Mouse (Mus musculus) telencephalon, adult 2 months (tissue): ENCODE data around the gene Uevld.
"Not testable (repeated sequence)": the region's sequence is repeated elsewhere in the genome, so short reads cannot be mapped to it uniquely, and the experiment has no call there.

ENCODE experiments used
- DNase-seq: peaks from one replicate; pipeline ENCODE4 v3.0.0-alpha.2; 2011; ENCODE audit warnings: low read depth, low spot score

The Uevld gene

DNA sequence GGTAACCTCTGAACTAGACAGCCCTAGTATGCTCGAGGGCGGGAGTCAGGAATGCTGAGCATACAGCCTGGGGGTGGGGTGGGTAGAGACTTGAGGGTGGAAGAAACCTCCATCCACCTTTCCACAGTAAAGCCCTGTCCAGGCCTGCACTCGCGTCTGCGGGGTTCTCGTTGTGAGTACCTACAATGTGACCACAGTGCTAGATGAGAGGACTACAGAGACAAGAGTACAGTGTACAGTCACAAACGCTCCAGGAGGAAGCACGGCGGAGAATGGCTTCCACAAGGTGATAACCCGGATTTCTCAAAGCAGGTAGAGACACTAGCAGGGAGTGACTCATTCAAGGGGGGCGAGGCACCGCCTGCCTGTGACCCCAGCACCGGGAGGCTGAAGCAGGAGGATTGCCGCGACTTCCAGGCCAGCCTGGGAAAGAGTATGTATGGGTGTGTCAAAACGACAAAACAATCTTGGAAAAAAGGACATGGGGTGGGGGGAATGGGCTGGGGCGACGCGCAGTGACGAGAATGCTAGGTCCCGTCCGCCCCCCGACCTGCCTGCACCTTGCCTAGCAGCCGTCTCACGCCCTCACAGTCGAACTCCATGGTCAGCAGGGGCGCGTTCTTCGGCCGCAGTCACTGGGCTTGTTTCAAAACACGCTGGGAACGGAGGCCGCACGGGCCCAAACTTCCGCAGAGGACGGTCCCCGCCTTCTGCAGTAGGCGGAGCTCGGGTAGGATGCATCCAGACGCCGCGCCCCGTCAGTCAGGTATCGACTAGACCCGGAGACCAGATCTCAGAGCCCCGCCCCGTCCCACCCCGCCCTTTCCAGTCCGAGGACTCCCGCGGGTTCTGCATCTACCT lies at the start of gene Uevld:
Gene Uevld, minus strand, starts transcription at position 697 of the 861 bp plus-strand sequence.
- peak; percentile 90 for DNase-seq

- DNase-seq: peak; percentile 62
Measured at GRCm38 (mm10) chr7:47007818-47008167, 49.5 kb upstream of the Uevld start.

- no peak for DNase-seq
Measured at GRCm38 (mm10) chr7:47007109-47007780, 48.9 kb upstream of the Uevld start.

DNA sequence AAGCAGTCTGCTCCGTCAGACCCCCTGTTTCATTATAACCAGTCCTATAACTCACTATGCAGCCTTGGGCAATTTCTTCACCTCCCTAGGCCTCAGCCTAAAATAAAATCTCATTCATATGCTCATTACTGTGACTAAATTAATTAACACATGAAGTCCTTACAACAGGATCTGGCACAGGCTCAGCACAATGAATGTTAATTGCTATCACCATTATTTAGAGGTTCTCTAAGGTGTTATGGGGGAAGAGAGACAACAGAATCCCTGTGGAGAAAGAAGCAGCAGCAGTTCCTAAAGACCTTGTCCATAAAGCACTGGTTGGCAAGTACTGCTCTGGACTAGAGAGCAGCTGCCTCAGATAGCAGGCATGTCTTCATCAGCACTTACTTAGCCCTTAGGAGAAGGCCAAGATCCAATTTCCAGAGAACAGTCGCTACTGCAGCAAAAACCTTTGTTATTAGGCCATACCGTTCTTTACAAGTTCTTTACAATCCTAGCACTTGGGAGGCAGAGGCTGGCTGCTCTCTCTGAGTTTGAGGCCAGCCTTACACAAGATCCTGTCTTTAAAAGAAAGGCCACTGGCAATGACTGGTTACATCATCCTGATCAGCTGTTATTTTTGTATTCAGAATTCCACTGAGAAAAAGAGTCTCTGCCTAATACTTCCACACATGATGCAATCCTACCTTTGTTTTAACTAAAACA lies 45.2 kb upstream of the Uevld start:
- DNase-seq: no peak

DNA sequence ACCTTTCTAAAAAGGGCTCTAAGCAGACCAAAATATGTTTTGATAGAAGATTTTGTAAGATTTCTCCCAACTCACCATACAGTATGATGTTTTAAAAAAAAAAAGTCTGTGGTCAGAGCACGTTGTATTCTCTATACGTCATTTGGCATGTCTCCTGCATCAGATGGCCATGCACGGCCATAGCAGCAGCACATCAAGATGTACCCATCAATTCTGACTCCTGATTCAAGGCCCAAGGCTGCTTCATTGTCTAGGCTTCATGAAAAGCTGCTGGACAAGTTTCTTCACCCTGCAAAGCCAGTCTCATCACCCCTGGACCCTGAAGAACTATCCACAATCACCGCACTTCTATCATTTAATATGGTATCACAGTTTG lies 43.6 kb upstream of the Uevld start:
- DNase-seq: no peak

- DNase-seq: no peak
Measured at GRCm38 (mm10) chr7:47001125-47001899, 43.0 kb upstream of the Uevld start.

- no peak for DNase-seq
Measured at GRCm38 (mm10) chr7:47000644-47000983, 42.3 kb upstream of the Uevld start.

GRCm38 (mm10) chr7:46999983-47000643 lies 41.8 kb upstream of the Uevld start:
- no peak for DNase-seq

DNA sequence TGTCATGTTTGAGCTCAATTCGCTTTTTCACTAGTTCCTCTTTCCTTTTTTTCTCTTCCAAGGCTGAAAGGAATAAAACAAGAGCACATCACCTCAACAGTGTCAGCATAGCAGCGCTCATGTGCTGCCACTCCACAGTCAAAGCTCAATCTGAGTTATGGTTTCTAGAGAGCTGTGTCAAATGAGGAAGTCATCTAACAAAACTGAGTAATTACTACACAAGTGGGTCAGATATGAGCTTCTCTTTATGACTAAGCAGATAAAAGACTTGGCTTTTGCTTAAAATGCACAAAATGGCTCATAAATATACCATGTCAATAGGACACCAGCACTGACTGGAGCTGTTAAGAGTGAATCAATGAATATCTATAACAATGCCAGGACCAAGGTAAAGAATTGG lies 40.6 kb upstream of the Uevld start:
- no peak for DNase-seq

DNA sequence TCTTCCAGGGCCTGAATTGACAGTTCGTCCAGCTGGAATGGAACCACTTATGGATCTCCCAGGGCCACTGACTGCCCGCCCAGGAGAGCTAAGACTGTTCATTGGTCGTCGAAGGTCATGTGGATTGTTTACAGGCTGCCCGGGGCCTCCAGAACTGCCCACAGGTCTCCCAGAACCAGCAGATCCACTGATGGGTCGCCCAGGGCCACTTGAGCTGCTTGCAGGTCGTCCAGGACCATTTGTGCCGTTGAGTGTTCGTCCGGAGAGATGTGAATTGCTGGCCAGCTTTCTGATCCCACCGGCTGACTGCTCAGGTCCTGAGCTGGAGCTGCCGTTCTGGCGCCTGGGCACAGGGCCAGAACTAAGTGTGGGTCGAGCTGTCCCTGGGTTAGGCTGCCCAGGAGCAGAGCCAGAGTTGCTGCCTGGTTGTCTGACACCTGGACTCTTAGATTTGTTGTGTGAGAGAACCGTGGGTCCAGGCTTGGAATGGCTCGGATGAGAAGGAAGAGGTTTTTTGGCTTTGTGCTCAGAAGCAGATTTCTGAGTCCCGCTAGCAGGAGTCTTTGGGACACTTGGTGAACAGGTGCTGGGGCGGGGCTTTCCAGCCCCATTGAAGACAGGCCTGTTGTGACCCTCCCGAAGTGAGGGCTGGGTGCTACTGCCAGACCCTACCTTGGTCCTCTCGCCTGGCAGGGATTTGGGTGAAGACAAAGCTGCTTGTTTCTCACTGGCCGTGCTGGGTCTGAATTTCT lies 39.5 kb upstream of the Uevld start:
- DNase-seq: no peak

- no peak for DNase-seq
Measured at GRCm38 (mm10) chr7:46997008-46997407, 38.7 kb upstream of the Uevld start.

DNA sequence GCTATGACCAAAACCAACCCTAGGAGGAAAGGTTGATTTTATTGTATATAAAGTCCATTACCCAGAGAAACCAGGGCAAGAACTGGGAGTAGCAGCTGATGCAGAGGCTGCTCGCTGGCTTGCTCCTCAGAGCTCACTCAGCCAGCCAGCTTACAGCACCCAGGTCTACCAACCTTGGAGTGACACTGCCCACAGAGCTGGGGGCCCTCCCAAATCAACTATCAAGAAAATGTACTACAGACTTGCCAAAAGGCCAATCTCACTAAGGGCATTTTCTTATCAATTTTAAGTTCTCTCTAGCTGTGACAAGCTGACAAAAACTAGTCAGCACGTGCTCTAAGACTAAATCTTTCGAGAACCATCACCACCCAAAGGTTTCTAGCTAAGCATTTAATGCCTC lies 37.2 kb upstream of the Uevld start:
- no peak for DNase-seq

GRCm38 (mm10) chr7:46993079-46993478 lies 34.8 kb upstream of the Uevld start:
- no peak for DNase-seq

DNA sequence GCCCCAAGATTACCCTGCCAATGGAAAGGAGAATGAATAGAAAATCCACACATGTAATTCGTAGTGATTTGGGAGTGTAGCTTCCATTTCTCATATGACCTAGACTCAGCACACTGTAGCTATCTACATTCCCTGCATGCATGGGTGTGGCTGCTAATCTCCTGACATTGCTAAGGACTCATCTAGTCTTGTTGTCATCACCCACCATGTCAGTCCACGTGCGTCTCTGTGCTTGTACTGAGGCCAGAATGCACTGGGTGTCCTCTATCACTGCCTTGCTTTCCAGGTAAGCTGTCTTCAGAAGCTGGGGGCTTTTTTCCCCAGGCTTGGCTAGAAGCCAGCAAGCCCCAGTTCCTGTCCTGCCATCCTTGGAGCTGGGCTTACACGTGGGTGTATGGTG lies 31.1 kb upstream of the Uevld start:
- not testable (repeated sequence) for DNase-seq

DNA sequence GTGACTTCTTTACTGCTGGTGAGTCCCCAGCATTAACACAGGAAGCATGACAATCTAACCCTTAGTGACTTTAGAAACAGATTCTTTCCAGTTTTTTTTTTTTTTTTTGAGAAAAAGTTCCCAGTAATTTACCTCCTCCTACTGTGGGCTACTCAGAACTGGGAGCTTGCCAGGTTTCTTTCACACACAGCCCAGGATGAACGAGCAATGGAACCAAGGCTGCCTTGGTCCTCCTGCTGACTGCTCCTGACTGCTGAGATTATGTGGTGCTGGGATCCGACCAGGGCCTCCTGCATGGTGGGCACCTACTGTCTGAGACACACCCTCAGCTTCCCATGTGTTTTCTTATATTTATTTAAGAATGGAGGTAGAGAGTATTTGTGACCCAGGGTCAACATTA lies 28.7 kb upstream of the Uevld start:
- no peak for DNase-seq

GRCm38 (mm10) chr7:46986646-46987045 lies 28.3 kb upstream of the Uevld start:
- DNase-seq: no peak

GRCm38 (mm10) chr7:46985718-46986505 lies 27.6 kb upstream of the Uevld start:
- no peak for DNase-seq

GRCm38 (mm10) chr7:46983280-46983679 lies 25.0 kb upstream of the Uevld start, which contains the start of gene Gm9999:
Gene Gm9999 (plus strand): TSS chr7:46983580.
- no peak for DNase-seq

DNA sequence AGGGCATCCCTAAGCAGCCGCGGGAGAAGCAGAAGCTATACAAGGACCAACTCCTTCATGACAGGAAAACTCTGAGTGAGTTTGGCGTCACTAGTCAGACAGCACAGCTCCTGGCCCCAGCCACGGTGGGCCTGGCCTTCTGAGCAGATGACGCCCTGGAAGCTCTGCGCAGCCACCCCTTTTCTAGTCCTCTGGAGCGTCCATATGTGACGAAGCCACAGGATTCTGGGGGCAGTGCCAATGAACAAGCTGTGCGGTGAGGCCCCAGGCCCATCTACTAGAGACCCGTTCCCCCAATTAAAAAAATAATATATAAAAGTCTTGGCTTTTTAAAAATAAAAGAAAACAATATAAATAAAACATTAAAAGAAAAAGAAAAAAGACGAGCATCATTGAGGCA lies 17.1 kb upstream of the Uevld start:
- no peak for DNase-seq

- no peak for DNase-seq
Measured at GRCm38 (mm10) chr7:46974648-46975047, 16.3 kb upstream of the Uevld start.
